Mouse (Mus musculus): ENCODE measurements around the gene Nav2.

Gene Nav2

GRCm38 (mm10) chr7:49487347-49487746 lies 578.8 kb downstream of the Nav2 start:
- no peak for DNase-seq (ENCODE audit: low spot score)

GRCm38 (mm10) chr7:49488493-49489087 lies 580.1 kb downstream of the Nav2 start:
- DNase-seq (ENCODE audit: low spot score) = no peak

- DNase-seq (ENCODE audit: low spot score) = no peak
Measured at GRCm38 (mm10) chr7:49490814-49491213, 582.3 kb downstream of the Nav2 start.

GRCm38 (mm10) chr7:49492622-49493021 lies 584.1 kb downstream of the Nav2 start:
- no peak for DNase-seq (ENCODE audit: low spot score)

GRCm38 (mm10) chr7:49493210-49493609 lies 584.7 kb downstream of the Nav2 start:
- peak; percentile 39 for DNase-seq (ENCODE audit: low spot score)

GRCm38 (mm10) chr7:49494654-49495053 lies 586.1 kb downstream of the Nav2 start:
- DNase-seq (ENCODE audit: low spot score) = no peak

- DNase-seq (ENCODE audit: low spot score) = peak; percentile 75
Measured at GRCm38 (mm10) chr7:49496111-49496510, 587.6 kb downstream of the Nav2 start.

GRCm38 (mm10) chr7:49496766-49497425 lies 588.4 kb downstream of the Nav2 start:
- DNase-seq (ENCODE audit: low spot score) = peak; percentile 70

GRCm38 (mm10) chr7:49497426-49497892 lies 588.9 kb downstream of the Nav2 start:
- DNase-seq (ENCODE audit: low spot score) = no peak

GRCm38 (mm10) chr7:49499598-49499997 lies 591.1 kb downstream of the Nav2 start:
- DNase-seq (ENCODE audit: low spot score) = no peak

GRCm38 (mm10) chr7:49500916-49501315 lies 592.4 kb downstream of the Nav2 start:
- DNase-seq (ENCODE audit: low spot score) = no peak

GRCm38 (mm10) chr7:49503419-49503818 lies 594.9 kb downstream of the Nav2 start:
- no peak for DNase-seq (ENCODE audit: low spot score)

GRCm38 (mm10) chr7:49503881-49504280 lies 595.4 kb downstream of the Nav2 start:
- no peak for DNase-seq (ENCODE audit: low spot score)

- DNase-seq (ENCODE audit: low spot score) = no peak
Measured at GRCm38 (mm10) chr7:49504297-49504696, 595.8 kb downstream of the Nav2 start.

- DNase-seq (ENCODE audit: low spot score) = no peak
Measured at GRCm38 (mm10) chr7:49505024-49505423, 596.5 kb downstream of the Nav2 start.

GRCm38 (mm10) chr7:49506085-49506820 lies 597.7 kb downstream of the Nav2 start:
- DNase-seq (ENCODE audit: low spot score) = no peak

- DNase-seq (ENCODE audit: low spot score) = no peak
Measured at GRCm38 (mm10) chr7:49507943-49508506, 599.5 kb downstream of the Nav2 start.

GRCm38 (mm10) chr7:49511820-49512453 lies 603.4 kb downstream of the Nav2 start:
- DNase-seq (ENCODE audit: low spot score) = no peak

GRCm38 (mm10) chr7:49513763-49514437 lies 605.4 kb downstream of the Nav2 start:
- no peak for DNase-seq (ENCODE audit: low spot score)

- DNase-seq (ENCODE audit: low spot score) = no peak
Measured at GRCm38 (mm10) chr7:49515012-49515411, 606.5 kb downstream of the Nav2 start.

GRCm38 (mm10) chr7:49520504-49520903 lies 612.0 kb downstream of the Nav2 start:
- no peak for DNase-seq (ENCODE audit: low spot score)

- no peak for DNase-seq (ENCODE audit: low spot score)
Measured at GRCm38 (mm10) chr7:49521349-49521748, 612.8 kb downstream of the Nav2 start.

Measured in embryo, embryonic 10.5 days (tissue).